Mouse (Mus musculus): ENCODE measurements around the gene Wdr83.
A peak's percentile ranks its signal among the peaks of the same experiment; 100 is the strongest.

Gene Wdr83

GRCm38 (mm10) chr8:85076993-85077392 lies 4.1 kb downstream of the Wdr83 start:
- DNase-seq (ENCODE audit: low spot score) = peak; percentile 76

GRCm38 (mm10) chr8:85076001-85076400 lies 5.1 kb downstream of the Wdr83 start:
- no peak for DNase-seq (ENCODE audit: low spot score)

GRCm38 (mm10) chr8:85074617-85075016 lies 6.5 kb downstream of the Wdr83 start:
- no peak for DNase-seq (ENCODE audit: low spot score)

- no peak for DNase-seq (ENCODE audit: low spot score)
Observed at GRCm38 (mm10) chr8:85074167-85074566, 6.9 kb downstream of the Wdr83 start.

- no peak for DNase-seq (ENCODE audit: low spot score)
Observed at GRCm38 (mm10) chr8:85073041-85073612, 8.0 kb downstream of the Wdr83 start.

GRCm38 (mm10) chr8:85072364-85072929 lies 8.7 kb downstream of the Wdr83 start:
- no peak for DNase-seq (ENCODE audit: low spot score)

GRCm38 (mm10) chr8:85071514-85072281 lies 9.4 kb downstream of the Wdr83 start, which contains the start of gene Dhps:
Gene Dhps, plus strand, starts transcription at chr8:85071757.
- peak; percentile 93 for DNase-seq (ENCODE audit: low spot score)

- DNase-seq (ENCODE audit: low spot score) = no peak
Observed at GRCm38 (mm10) chr8:85071041-85071440, 10.1 kb downstream of the Wdr83 start.

GRCm38 (mm10) chr8:85067982-85068381 lies 13.1 kb downstream of the Wdr83 start, which contains the start of gene Gm5741:
Gene Gm5741, minus strand, starts transcription at chr8:85067982.
- DNase-seq (ENCODE audit: low spot score) = no peak

GRCm38 (mm10) chr8:85067155-85067554 lies 14.0 kb downstream of the Wdr83 start:
- DNase-seq (ENCODE audit: low spot score) = no peak

GRCm38 (mm10) chr8:85065213-85065612 lies 15.9 kb downstream of the Wdr83 start:
- no peak for DNase-seq (ENCODE audit: low spot score)

- no peak for DNase-seq (ENCODE audit: low spot score)
Observed at GRCm38 (mm10) chr8:85062603-85063002, 18.5 kb downstream of the Wdr83 start.

- peak; percentile 90 for DNase-seq (ENCODE audit: low spot score)
Observed at GRCm38 (mm10) chr8:85059879-85060616, 21.1 kb downstream of the Wdr83 start, which contains the start of gene Fbxw9. Gene Fbxw9, plus strand, starts transcription at chr8:85060055.

- DNase-seq (ENCODE audit: low spot score) = no peak
Observed at GRCm38 (mm10) chr8:85057367-85057766, 23.7 kb downstream of the Wdr83 start.

GRCm38 (mm10) chr8:85043619-85044018 lies 37.5 kb downstream of the Wdr83 start:
- no peak for DNase-seq (ENCODE audit: low spot score)

GRCm38 (mm10) chr8:85037681-85038531 lies 43.2 kb downstream of the Wdr83 start:
- peak; percentile 54 for DNase-seq (ENCODE audit: low spot score)

GRCm38 (mm10) chr8:85037366-85037680 lies 43.8 kb downstream of the Wdr83 start:
- DNase-seq (ENCODE audit: low spot score) = no peak

GRCm38 (mm10) chr8:85036718-85037365 lies 44.3 kb downstream of the Wdr83 start, which contains the start of gene Tnpo2:
Gene Tnpo2, plus strand, starts transcription at chr8:85036915.
- DNase-seq (ENCODE audit: low spot score) = peak; percentile 95

- no peak for DNase-seq (ENCODE audit: low spot score)
Observed at GRCm38 (mm10) chr8:85036381-85036717, 44.8 kb downstream of the Wdr83 start.

- peak; percentile 61 for DNase-seq (ENCODE audit: low spot score)
Observed at GRCm38 (mm10) chr8:85035728-85036310, 45.3 kb downstream of the Wdr83 start.
